Mouse (Mus musculus): Measurements from ENCODE around the gene Fhod1. TPM values are rescaled to one million over a fixed set of nuclear protein-coding genes. Genes with fewer than 3 reads are reported as not detected.
"Not testable (repeated sequence)": the region's sequence is repeated elsewhere in the genome, so short reads cannot be mapped to it uniquely, and the experiment has no call there.

Gene Fhod1
- total RNA-seq, 2 experiments from 2014 or later = 2.3 to 5.0 TPM

DNA sequence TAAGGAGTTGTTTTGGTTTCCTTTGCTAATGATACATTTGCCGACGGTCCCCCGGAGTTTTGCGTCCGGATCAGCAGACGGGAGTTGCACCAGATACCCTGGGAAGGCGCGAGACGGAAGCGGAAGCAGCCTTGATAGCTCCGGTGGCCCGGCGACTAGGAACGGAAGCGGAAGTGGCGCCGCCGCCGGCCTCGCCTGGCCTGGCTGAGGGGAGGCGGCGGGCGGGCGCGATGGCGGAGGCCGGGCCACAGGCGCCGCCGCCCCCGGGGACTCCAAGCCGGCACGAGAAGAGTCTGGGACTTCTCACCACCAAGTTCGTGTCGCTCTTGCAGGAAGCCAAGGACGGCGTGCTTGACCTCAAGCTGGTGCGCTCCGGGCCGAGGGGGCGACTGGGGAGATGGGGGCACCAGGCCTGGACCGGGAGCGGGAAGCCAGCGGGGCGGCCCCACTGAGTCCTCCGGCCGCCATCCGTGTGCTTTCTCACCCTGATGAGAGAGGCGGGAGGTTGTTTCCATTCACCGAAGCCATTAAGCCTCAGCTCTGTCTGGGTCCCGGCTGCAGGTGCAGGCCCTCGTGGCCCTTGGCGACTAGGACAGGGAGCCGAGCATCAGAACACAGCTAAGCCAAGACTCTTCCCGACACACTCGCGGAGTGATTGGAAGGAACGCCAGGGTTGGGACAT is 50.1 kb downstream of the Fhod1 start, which contains the start of gene E2f4:
Gene E2f4, plus strand, starts transcription at position 153 of the 682 bp plus-strand sequence.
- peak; percentile 89 for ATAC-seq (replicated peaks; ENCODE audit: poor library complexity)

DNA sequence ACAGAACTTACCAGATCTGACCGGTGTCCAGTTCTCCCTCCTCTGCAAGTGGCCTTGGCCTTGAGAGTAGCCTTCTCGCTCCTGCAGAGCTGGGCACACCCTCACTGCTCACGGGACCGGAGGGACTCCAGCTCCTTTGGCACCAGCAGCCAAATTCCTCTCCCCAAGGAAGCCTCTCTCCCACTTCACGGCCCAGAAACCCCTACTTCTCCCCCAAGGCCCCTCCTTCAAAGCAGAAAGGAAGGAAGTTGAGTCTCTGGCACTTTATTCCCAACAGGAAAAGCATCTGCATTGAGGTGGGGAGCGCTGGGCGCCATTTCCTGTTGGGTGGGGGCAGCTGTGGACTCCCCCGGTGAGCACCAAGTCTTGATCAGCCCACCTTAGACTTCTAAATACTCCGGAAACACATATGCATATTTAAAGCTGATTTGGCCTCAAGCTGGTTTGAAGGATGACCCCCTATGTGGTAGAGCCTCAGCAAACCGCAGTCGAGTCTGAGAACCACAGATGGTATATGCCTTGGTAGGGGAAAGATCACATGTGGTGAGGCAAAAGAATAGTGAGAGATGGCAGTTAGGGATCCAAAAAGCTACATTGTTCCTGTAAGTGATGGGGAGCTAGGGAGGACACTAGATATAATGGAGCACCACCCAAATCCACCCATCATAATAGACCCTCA is 51.7 kb downstream of the Fhod1 start, which contains the start of gene Exoc3l:
Gene Exoc3l, minus strand, starts transcription at position 207 of the 679 bp plus-strand sequence.
- ATAC-seq (replicated peaks; ENCODE audit: poor library complexity) = no peak

DNA sequence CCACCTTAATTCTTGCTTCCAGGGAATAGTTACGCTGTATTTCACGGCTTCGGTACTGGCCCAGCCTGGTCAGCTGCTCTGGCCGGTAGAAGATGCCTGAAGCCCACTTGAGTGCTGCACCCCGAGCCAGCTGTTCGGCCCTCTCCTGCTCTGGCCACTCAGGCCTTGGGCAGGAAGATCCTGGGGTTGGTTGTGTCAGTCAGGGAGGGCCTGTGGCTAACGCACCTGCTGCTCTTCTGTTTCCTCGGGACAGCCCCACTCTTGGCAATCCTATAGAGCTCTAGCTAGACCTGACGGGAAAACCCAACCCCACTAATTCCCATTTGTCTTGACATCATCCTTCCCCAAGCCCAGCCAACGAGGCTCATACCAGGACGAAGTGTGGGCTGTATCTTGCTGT is 52.5 kb downstream of the Fhod1 start:
- ATAC-seq (replicated peaks; ENCODE audit: poor library complexity) = no peak

DNA sequence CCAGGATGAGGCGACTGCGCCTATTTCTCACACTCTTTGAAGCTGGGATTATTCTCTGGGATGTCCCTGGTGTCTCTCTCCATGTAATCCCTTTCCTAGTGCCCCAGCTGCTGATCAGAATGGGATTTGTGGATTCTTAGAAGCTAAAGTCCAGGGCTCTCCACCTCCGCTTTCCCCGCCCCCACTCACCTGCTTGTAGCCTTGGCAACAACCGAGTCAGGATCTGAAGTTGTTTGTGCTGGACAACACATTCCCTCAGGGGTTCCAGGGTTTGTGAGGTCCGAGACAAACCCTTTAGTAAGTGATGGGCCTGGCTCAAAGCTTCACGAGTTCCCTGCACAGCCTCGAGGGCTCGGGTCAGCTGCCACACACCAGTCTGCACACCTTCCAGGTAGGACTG is 53.0 kb downstream of the Fhod1 start:
- ATAC-seq (replicated peaks; ENCODE audit: poor library complexity) = no peak

DNA sequence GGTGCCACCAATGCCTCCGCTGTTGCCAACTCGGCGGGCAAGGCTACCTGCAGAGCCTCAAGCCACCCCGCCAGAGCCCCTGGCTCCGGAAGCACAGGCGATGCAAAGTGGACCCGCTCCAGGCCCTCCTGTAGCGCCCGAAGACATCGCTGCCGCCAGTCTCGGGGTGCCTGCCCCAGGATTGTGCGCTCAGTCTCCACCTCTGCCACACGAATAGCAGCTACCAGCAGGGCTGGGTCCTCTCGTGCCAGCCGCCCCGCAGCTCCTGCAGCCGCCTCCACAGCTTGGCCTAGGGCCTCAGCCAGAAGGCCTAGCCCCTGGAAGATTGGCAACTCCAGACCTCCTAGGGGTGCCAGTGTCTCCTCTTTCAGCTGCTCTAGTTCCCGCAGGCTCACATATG is 54.3 kb downstream of the Fhod1 start:
- no peak for ATAC-seq (replicated peaks; ENCODE audit: poor library complexity)

DNA sequence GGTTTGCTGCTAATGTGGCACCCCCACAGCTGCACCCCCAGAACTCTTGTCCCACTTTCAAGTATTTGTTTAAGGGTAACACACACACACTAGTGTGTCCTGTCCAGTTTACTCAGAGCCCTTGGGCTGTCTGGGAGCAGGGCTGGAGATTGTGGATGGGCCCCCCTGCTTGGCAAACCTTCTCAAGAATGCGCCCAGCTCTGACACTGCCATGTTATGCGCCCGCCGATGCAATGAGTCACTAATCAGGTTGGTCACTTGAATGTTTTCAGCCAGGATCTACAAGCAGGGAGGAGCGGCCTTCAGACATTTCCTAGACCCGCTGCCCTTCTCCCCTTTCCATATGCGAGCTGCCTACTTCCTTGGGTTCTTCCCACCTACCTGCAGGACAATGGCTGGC is 55.3 kb downstream of the Fhod1 start:
- ATAC-seq (replicated peaks; ENCODE audit: poor library complexity) = no peak

DNA sequence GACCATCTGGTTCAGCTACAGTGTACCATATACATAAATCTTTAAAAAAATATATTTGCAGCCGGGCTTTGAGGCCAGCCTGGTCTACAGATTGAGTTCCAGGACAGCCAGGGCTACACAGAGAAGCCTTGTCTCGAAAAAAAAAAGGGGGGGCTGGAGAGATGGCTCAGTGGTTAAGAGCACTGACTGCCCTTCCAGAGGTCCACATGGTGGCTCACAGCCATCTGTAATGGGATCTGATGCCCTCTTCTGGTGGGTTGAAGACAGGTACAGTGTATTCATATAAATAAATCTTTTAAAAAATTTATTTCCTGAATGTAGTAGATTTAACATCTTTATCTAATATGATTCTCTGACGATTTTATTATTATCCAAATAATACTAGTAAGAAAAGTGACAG is 56.0 kb downstream of the Fhod1 start:
- ATAC-seq (replicated peaks; ENCODE audit: poor library complexity) = not testable (repeated sequence)

DNA sequence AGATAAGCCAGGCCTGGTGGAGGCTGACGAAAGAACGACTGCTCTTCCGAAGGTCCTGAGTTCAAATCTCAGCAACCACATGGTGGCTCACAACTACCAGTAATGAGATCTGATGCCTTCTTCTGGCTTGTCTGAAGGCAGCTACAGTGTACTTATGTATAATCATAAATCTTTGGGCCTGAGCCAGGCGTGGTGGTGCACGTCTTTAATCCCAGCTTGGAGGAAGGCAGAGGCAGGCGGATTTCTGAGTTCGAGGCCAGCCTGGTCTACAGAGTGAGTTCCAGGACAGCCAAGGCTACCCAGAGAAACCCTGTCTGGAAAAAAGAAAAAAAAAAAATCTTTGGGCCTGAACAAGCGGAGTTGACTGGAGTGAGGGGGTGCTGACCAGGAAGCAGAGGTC is 56.4 kb downstream of the Fhod1 start:
- ATAC-seq (replicated peaks; ENCODE audit: poor library complexity) = not testable (repeated sequence)

DNA sequence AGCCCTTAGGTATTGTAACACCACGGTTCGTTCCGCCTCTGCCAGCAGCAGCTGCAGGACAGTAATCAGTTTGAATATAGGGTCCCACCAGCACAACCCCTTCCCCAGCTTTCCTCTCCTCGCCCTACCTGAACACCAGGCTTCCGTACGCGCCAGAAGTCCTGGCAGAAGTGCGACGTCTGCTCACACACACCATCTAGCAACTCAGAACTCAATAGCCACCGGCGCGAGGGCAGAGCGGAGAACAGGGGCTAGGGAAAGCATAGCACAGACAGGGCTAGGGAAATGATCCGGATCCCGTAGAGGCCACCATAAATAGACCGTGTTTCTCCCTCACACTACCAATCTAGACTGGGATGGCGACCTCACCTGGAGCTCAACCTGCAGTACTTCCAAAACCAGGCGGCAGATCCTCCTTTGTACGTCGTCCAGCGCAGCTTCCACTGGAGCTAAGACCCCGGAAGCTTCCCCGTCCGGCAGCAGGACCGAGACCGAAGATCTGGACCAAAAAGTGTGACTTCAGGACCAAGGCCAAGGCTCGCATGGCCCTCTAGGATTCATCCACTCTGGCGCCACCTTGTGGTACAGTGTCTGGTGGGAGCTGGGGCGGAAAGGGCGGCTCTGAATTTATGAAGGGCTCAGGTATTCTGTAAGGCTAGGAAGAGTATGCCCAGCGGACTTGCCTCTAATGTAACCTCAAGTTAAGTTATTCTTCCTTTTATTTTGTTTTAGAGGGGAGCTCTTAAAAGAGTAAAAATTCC is 57.0 kb downstream of the Fhod1 start:
- ATAC-seq (replicated peaks; ENCODE audit: poor library complexity) = peak; percentile 61

DNA sequence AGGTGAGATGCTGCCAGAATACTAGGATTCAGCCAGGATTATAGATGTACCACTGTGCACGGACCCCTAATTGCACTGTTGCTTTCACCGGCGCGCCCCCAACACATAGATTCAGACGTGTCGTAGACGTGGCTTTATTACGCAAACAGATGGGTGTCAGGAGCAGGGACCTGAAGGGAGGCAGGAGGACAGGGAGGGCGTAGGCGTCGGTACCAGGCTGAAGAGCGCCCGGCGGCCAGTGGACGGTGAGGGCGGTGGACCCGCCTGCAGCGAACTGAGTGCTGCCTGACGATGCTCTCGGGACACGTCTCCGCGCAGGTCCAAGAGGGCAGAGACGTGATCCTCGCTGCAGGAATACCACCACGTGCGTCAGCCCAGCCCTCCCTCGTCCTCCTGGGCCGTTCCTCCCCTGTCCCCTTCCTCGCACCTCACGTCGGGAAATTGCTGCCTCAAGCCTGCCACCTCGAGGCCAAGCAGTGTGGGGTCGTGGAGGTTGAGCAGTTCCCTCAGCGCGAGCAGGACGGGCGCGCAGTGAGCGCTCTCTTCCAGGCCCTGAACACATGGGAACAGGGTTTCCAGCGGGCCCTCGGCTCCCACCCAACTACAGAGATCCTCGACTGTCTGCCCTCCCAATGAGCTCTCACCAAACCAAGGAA is 57.8 kb downstream of the Fhod1 start, which contains the start of gene 4931428F04Rik:
Gene 4931428F04Rik, minus strand, starts transcription at position 60 of the 656 bp plus-strand sequence.
- peak; percentile 28 for ATAC-seq (replicated peaks; ENCODE audit: poor library complexity)

DNA sequence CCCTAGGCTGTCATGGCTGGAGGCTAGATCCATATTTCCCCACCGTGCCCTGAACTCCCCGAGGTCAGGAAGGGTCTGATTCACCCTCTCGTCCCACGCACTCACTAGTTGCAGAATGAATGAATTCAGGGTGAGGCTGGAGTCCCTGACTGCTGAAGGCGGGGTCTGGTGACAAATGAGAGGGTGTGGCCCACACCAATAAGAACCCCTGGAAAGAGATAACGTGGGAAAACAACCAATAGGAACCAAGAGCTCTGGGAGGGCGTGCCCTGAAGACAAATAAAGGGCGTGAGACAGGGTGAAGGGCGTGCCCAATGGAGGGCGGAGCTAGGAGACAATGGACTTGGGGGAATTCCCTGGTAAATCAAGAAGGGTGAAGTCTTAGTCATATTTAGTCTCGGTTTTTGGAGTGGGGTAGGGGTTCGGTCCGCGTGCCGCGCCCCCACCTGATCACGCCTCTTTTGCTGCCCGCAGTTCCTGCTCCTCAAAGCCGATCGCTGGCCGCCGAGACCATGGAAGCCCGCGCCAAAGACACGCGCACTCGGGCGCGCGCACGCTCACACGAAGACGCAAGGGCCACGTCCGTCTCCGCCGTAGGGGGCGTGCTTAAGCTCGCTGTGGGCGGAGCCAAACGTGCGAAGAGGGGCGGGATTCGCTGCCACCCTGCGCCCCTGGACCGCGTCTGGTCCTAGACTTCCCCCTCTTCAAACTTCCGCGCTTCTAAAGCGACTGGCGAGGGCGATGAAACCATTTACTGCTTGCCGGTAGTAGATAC is 58.6 kb downstream of the Fhod1 start:
- ATAC-seq (replicated peaks; ENCODE audit: poor library complexity) = peak; percentile 82

DNA sequence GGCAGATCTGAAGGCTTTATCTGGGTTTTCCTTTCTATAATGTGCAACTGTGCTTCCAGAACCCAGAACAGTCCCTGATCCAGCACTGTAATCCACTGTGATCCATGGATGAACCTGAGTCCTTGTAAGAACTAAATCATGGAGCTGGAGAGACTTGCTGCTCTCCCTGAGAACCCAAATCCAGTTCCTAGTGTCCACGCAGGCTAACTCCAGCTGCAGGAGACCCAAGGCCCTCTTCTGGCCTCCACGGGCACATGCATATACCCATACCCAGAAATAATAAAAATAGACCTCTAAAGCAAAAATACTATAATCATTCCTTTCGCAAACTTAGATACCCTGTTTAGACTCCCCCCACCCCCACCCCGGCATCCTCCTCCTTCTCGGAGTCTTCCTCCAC is 59.5 kb downstream of the Fhod1 start:
- ATAC-seq (replicated peaks; ENCODE audit: poor library complexity) = no peak

DNA sequence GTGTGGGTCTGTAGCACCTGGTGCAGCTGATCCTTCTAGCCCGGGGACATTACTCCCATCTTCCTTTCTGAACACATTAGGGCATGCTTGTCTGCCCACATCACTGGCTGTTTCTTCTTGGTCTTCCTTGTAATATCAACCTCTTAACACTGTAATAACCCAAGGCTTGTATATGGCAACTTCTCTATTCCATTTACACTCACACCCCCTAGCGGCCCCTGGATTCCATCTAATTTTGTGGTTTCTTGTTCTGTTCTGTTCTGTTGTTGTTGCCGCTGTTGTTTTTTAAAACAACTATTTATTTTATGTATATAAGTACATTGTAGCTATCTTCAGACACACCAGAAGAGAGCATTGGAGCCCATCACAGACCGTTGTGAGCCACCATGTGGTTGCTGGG is 60.8 kb downstream of the Fhod1 start:
- ATAC-seq (replicated peaks; ENCODE audit: poor library complexity) = no peak

DNA sequence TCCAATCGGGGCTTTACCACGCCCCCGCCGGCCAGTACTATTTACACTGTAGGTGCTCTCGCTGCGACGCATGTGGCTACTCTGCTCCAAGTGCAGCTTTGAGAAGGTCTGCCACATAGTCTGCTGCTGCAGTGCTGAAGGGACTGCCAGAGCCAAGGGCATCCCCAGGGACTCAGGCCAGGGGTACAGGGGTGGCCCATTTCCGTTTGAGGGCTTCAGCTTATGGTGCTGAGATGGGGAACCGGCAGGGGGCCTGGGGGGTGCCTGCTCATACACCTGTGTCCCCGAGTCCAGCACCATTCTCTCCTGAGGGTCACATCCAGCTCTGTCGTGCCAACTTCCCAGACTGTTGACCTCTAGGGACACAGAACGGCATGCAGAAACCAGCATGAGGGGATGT is 62.2 kb downstream of the Fhod1 start:
- ATAC-seq (replicated peaks; ENCODE audit: poor library complexity) = no peak

DNA sequence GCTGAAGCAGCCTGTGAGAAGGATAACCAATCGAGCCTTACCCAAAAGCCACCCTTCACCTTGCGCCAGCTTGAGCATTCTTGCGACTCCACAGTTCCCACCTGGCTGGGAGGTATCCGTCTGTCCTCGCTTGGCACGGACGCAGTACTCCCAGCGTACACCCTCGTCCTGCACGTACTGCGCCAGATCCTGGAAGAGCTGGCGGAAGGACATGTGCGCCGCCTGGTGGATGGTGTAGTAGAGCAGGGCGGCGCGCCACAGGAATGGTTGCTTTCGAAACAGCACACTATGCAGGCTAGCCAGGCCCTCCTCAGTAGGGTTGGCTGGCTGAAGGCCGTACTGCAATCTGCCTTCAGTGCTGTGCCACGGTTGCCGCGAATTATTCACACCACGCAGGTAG is 64.7 kb downstream of the Fhod1 start:
- ATAC-seq (replicated peaks; ENCODE audit: poor library complexity) = peak; percentile 75

DNA sequence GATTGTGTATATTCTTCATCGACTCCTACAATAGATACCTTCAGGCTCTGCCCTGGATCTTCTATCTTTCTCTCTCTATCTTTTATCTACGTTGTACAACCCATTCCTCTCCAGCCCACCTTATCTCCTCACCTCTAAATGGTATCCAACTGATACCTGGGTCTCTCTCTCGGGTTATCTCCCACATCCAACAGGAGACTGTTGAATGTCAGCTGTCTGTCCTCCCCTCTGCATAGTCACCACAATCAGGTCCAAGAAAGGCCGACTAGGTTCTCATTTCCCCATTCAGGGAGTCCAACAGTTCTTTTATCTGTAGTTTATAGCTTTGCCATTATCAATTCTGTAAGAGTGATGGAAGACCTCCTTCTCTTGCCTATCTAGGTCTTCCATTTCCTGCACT is 65.5 kb downstream of the Fhod1 start:
- no peak for ATAC-seq (replicated peaks; ENCODE audit: poor library complexity)

DNA sequence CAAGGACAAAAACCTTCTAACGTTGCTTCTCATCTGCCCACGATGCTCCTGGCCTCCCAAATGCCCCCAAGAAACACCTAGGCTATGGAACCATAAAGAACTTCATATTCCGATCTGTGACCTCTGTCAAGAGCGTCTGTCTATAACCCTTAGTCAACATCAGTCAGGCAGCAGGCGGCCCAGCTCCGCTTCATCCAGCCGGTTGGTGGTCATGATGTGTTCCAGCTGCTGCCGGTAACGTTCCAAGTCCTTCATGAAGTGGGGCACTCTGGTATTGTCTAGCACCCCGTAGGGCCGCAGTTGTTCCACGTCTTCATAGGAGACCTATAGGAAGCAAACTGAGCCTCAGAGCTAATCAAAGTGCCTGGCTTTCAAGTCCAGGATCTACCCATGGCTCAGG is 65.9 kb downstream of the Fhod1 start:
- ATAC-seq (replicated peaks; ENCODE audit: poor library complexity) = no peak

DNA sequence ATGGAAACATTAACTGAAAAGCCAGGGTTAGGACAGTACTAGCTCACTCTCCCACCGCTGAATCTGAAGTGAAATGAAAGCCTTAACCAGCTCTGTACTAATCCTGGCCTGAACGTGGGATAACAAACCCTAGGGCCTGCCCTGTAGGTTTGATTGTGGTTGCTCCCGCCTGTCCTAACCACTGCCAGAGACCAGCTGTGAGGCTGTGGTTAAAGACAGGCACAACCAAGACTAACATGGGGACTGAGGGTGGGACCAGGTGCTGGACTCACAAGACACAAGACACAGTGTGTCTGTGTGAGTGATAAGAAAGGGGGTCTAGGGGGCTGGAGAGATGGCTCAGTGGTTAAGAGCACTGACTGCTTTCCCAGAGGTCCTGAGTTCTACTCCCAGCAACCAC is 67.2 kb downstream of the Fhod1 start:
- no peak for ATAC-seq (replicated peaks; ENCODE audit: poor library complexity)

Data from megakaryocyte progenitor cell, adult 5-6 weeks (primary cell).